Mouse (Mus musculus) liver, embryonic 11.5 days (tissue): Measurements from ENCODE around the gene Tbxa2r. TPM values are rescaled to one million over a fixed set of nuclear protein-coding genes. Genes with fewer than 3 reads are reported as not detected.
A peak's percentile ranks its signal among the peaks of the same experiment; 100 is the strongest.

ENCODE experiments used
- ATAC-seq: fragments of 200-750 bp; cut with Nextera tagmentation; replicated peaks from 2 replicates; pipeline ENCODE4 v1.8.0; 2017; ENCODE audit warnings: moderate number of reproducible peaks, mild to moderate bottlenecking, moderate TSS enrichment, moderate library complexity; ENCODE audit not compliant: low FRiP score
- DNase-seq: peaks from one replicate; pipeline ENCODE4 v3.0.0-alpha.2; 2017; ENCODE audit warnings: low spot score
- H3K27ac ChIP-seq: fragments of 300-500 bp; sonication (generic); 2 replicates; pipeline ENCODE4 v1.5.1; 2014; ENCODE audit warnings: mild to moderate bottlenecking, low read depth, low read length, control low read depth
- H3K27me3 ChIP-seq: fragments of 300-500 bp; sonication (generic); replicated peaks from 2 replicates; pipeline ENCODE4 v1.6.1; 2014; ENCODE audit warnings: low read length, mixed read lengths; ENCODE audit not compliant: control insufficient read depth, insufficient read depth
- H3K36me3 ChIP-seq: fragments of 300-500 bp; sonication (generic); 2 replicates; pipeline ENCODE4 v1.6.1; 2014; ENCODE audit warnings: mild to moderate bottlenecking, low read length, moderate library complexity, mixed read lengths; ENCODE audit not compliant: control insufficient read depth, insufficient read depth
- H3K4me1 ChIP-seq: fragments of 300-500 bp; sonication (generic); replicated peaks from 2 replicates; pipeline ENCODE4 v1.6.1; 2014; ENCODE audit warnings: low read length, mixed read lengths; ENCODE audit not compliant: control insufficient read depth, insufficient read depth
- H3K4me2 ChIP-seq: fragments of 300-500 bp; sonication (generic); 2 replicates; pipeline ENCODE4 v1.6.1; 2014; ENCODE audit warnings: mild to moderate bottlenecking, control low read depth, moderate library complexity
- H3K4me3 ChIP-seq: fragments of 300-500 bp; sonication (generic); 2 replicates; pipeline ENCODE4 v1.5.1; 2014; ENCODE audit warnings: low read depth, low read length, control low read depth
- H3K9ac ChIP-seq: fragments of 300-500 bp; sonication (generic); 2 replicates; pipeline ENCODE4 v1.6.1; 2014; ENCODE audit warnings: low read depth, low read length, control low read depth
- H3K9me3 ChIP-seq: fragments of 300-500 bp; sonication (generic); 2 replicates; pipeline ENCODE4 v1.6.1; 2016; ENCODE audit warnings: low read length, inconsistent platforms, mixed read lengths; ENCODE audit not compliant: control insufficient read depth
- WGBS: fragments of 180-500 bp; shearing (Covaris S2); extraction: QIAGEN DNeasy Blood & Tissue Kit; methylation state at CpG from one replicate; pipeline ENCODE4 v1.1.7; 2014; 5-methylcytosine and 5-hydroxymethylcytosine counted together
- polyA plus RNA-seq: library from polyadenylated mRNA; unstranded; fragments of >200 nt; fragmentation: Nextera tagmentation; extraction: Ambion mirVana; gene quantifications from 2 replicates; pipeline ENCODE4 v1.2.1, GENCODE M21; 2014

The Tbxa2r gene
- polyA plus RNA-seq, 1 experiment from 2014 or later: 7.9 TPM

GRCm38 (mm10) chr10:81366477-81367206, 38.1 kb downstream of the Tbxa2r start:
- 0 out of 2 replicates have a peak overlapping the region, but pooled peaks have one; percentile 35 for H3K27ac ChIP-seq
- peaks cover 54% of the 10 kb centered on the region for H3K36me3 ChIP-seq
- no peak overlapping the region for H3K9ac ChIP-seq
- H3K4me3 ChIP-seq: no peak overlapping the region
- no peaks in the 10 kb centered on the region for H3K27me3 ChIP-seq
- no peak for DNase-seq
- WGBS: 73% methylated on average over 6 of the region's 6 CpGs
- no peaks in the 10 kb centered on the region for H3K9me3 ChIP-seq
- H3K4me1 ChIP-seq: peaks cover 39% of the 10 kb centered on the region
- H3K4me2 ChIP-seq: no peak overlapping the region
- peak; percentile 4; the same call in 1 of the 2 replicates for ATAC-seq

GRCm38 (mm10) chr10:81367207-81367495, 38.6 kb downstream of the Tbxa2r start:
- no peak overlapping the region for H3K9ac ChIP-seq
- no peaks in the 10 kb centered on the region for H3K9me3 ChIP-seq
- peaks cover 54% of the 10 kb centered on the region for H3K36me3 ChIP-seq
- H3K4me3 ChIP-seq: no peak overlapping the region
- no peak overlapping the region for H3K4me2 ChIP-seq
- peaks cover 34% of the 10 kb centered on the region for H3K4me1 ChIP-seq
- ATAC-seq (no peak), DNase-seq (no peak)
- no peak overlapping the region for H3K27ac ChIP-seq
- no peaks in the 10 kb centered on the region for H3K27me3 ChIP-seq
- 89% methylated on average over 6 of the region's 6 CpGs for WGBS

GRCm38 (mm10) chr10:81375322-81375721, 46.8 kb downstream of the Tbxa2r start:
- Histone ChIP-seq H3K9ac (no peak overlapping the region), H3K27me3 (no peaks in the 10 kb centered on the region), H3K36me3 (peaks cover 36% of the 10 kb centered on the region), H3K4me2 (no peak overlapping the region), H3K9me3 (no peaks in the 10 kb centered on the region), H3K4me3 (no peak overlapping the region), H3K27ac (no peak overlapping the region; the same call in 1 of the 2 replicates), H3K4me1 (peaks cover 25% of the 10 kb centered on the region)
- no peak for DNase-seq
- WGBS: 93% methylated on average over 10 of the region's 10 CpGs
- no peak for ATAC-seq

- peak overlapping the region; percentile 92 for H3K4me3 ChIP-seq
- H3K36me3 ChIP-seq: peaks cover 23% of the 10 kb centered on the region
- DNase-seq (no peak), ATAC-seq (0 out of 2 replicates have a peak, but pooled peaks have one; percentile 27)
- peak overlapping the region; percentile 91 for H3K4me2 ChIP-seq
- peak overlapping the region; percentile 75 for H3K27ac ChIP-seq
- H3K9me3 ChIP-seq: no peaks in the 10 kb centered on the region
- peak overlapping the region; percentile 97 for H3K9ac ChIP-seq
- H3K27me3 ChIP-seq: no peaks in the 10 kb centered on the region
- 35% methylated on average over 6 of the region's 6 CpGs for WGBS
- H3K4me1 ChIP-seq: peaks cover 31% of the 10 kb centered on the region
Measured at GRCm38 (mm10) chr10:81376561-81377361, 48.2 kb downstream of the Tbxa2r start.

- peak overlapping the region; percentile 91 for H3K4me2 ChIP-seq
- H3K4me1 ChIP-seq: peaks cover 36% of the 10 kb centered on the region
- no peak for DNase-seq
- H3K4me3 ChIP-seq: peak overlapping the region; percentile 92
- no peaks in the 10 kb centered on the region for H3K9me3 ChIP-seq
- ATAC-seq: no peak
- peak overlapping the region; percentile 97 for H3K9ac ChIP-seq
- 72% methylated on average over 2 of the region's 2 CpGs for WGBS
- no peaks in the 10 kb centered on the region for H3K27me3 ChIP-seq
- H3K27ac ChIP-seq: peak overlapping the region; percentile 75; the same call in 1 of the 2 replicates
- peaks cover 23% of the 10 kb centered on the region for H3K36me3 ChIP-seq
Measured at GRCm38 (mm10) chr10:81377362-81377664, 48.8 kb downstream of the Tbxa2r start.

GRCm38 (mm10) chr10:81377793-81378552, 49.4 kb downstream of the Tbxa2r start, which contains the start of gene Fzr1:
TSS of gene Fzr1 (minus strand) at chr10:81378516.
- Histone ChIP-seq H3K9me3 (no peaks in the 10 kb centered on the region), H3K4me1 (peaks cover 41% of the 10 kb centered on the region), H3K36me3 (peaks cover 18% of the 10 kb centered on the region), H3K4me2 (peak within 1 kb of the TSS; percentile 91), H3K9ac (peak within 1 kb of the TSS; percentile 97), H3K4me3 (peak within 1 kb of the TSS; percentile 92), H3K27ac (peak within 1 kb of the TSS; percentile 81), H3K27me3 (no peaks in the 10 kb centered on the region)
- DNase-seq: no peak
- WGBS: 1% methylated on average over 53 of the region's 59 CpGs
- ATAC-seq: peak; percentile 7

GRCm38 (mm10) chr10:81378553-81379182, 50.1 kb downstream of the Tbxa2r start:
- Histone ChIP-seq H3K9me3 (no peaks in the 10 kb centered on the region), H3K36me3 (peaks cover 14% of the 10 kb centered on the region), H3K27ac (peak overlapping the region; percentile 81), H3K9ac (peak overlapping the region; percentile 68), H3K4me3 (peak overlapping the region; percentile 92), H3K27me3 (no peaks in the 10 kb centered on the region), H3K4me1 (peaks cover 42% of the 10 kb centered on the region), H3K4me2 (peak overlapping the region; percentile 80)
- ATAC-seq: peak; percentile 92
- WGBS: under 1% methylated on average over 46 of the region's 46 CpGs
- peak; percentile 100 for DNase-seq

- H3K4me1 ChIP-seq: peaks cover 42% of the 10 kb centered on the region
- no peak for ATAC-seq
- H3K9ac ChIP-seq: peak overlapping the region; percentile 68
- H3K27ac ChIP-seq: peak overlapping the region; percentile 81
- peak overlapping the region; percentile 80 for H3K4me2 ChIP-seq
- H3K9me3 ChIP-seq: no peaks in the 10 kb centered on the region
- no peaks in the 10 kb centered on the region for H3K27me3 ChIP-seq
- WGBS: 55% methylated on average over 3 of the region's 3 CpGs
- H3K36me3 ChIP-seq: peaks cover 10% of the 10 kb centered on the region
- DNase-seq: no peak
- H3K4me3 ChIP-seq: peak overlapping the region; percentile 92
Measured at GRCm38 (mm10) chr10:81379183-81379553, 50.6 kb downstream of the Tbxa2r start.
